Mouse (Mus musculus): Measurements from ENCODE around the gene Mkln1. TPM values are rescaled to one million over a fixed set of nuclear protein-coding genes. Genes with fewer than 3 reads are reported as not detected.

The Mkln1 gene
- polyA plus RNA-seq (2016; fragmentation: Nextera tagmentation; extraction: Ambion mirVana): 182 and 195 TPM in 2 replicates

GRCm38 (mm10) chr6:31398431-31399205 lies at the start of gene Mkln1:
TSS of gene Mkln1 (plus strand) at chr6:31398735.
- no peaks in the 10 kb centered on the region for H3K36me3 ChIP-seq
- H3K27me3 ChIP-seq: no peaks in the 10 kb centered on the region
- H3K9ac ChIP-seq: peak within 1 kb of the TSS; percentile 99
- peaks cover 29% of the 10 kb centered on the region for H3K4me1 ChIP-seq
- H3K4me2 ChIP-seq (replicated peaks): peak within 1 kb of the TSS; percentile 92
- H3K4me3 ChIP-seq: peak within 1 kb of the TSS; percentile 97
- H3K27ac ChIP-seq: peak within 1 kb of the TSS; percentile 96
- ATAC-seq (ENCODE audit: low FRiP score): peak; percentile 99
- H3K9me3 ChIP-seq (replicated peaks): no peaks in the 10 kb centered on the region
- WGBS: under 1% methylated on average over 65 of the region's 65 CpGs

GRCm38 (mm10) chr6:31356444-31357191 lies 41.9 kb upstream of the Mkln1 start:
- no peak overlapping the region for H3K4me2 ChIP-seq (replicated peaks)
- H3K27me3 ChIP-seq: no peaks in the 10 kb centered on the region
- peaks cover 5% of the 10 kb centered on the region; the same call in 1 of the 2 replicates for H3K4me1 ChIP-seq
- no peaks in the 10 kb centered on the region for H3K9me3 ChIP-seq (replicated peaks)
- 86% methylated on average over 26 of the region's 26 CpGs for WGBS
- H3K27ac ChIP-seq: peak overlapping the region; percentile 19
- H3K9ac ChIP-seq: no peak overlapping the region
- no peaks in the 10 kb centered on the region for H3K36me3 ChIP-seq
- peak; percentile 52 for ATAC-seq (ENCODE audit: low FRiP score)
- no peak overlapping the region for H3K4me3 ChIP-seq

- Histone ChIP-seq H3K27me3 (no peaks in the 10 kb centered on the region), H3K4me2 (replicated peaks) (no peak overlapping the region), H3K36me3 (no peaks in the 10 kb centered on the region), H3K4me1 (peaks cover 8% of the 10 kb centered on the region; the same call in 1 of the 2 replicates), H3K4me3 (no peak overlapping the region), H3K9ac (no peak overlapping the region), H3K27ac (peak overlapping the region; percentile 19; the same call in 1 of the 2 replicates), H3K9me3 (replicated peaks) (no peaks in the 10 kb centered on the region)
- 52% methylated on average over 4 of the region's 4 CpGs for WGBS
- ATAC-seq (ENCODE audit: low FRiP score): peak; percentile 89
These were observed 41.2 kb upstream of the Mkln1 start for GRCm38 (mm10) chr6:31357286-31357685.

GRCm38 (mm10) chr6:31362617-31363016 lies 35.9 kb upstream of the Mkln1 start:
- Histone ChIP-seq H3K27ac (no peak overlapping the region), H3K9me3 (replicated peaks) (no peaks in the 10 kb centered on the region), H3K4me1 (peaks cover 6% of the 10 kb centered on the region; the same call in 1 of the 2 replicates), H3K36me3 (no peaks in the 10 kb centered on the region), H3K4me3 (no peak overlapping the region), H3K9ac (no peak overlapping the region), H3K27me3 (no peaks in the 10 kb centered on the region), H3K4me2 (replicated peaks) (no peak overlapping the region)
- peak; percentile 69 for ATAC-seq (ENCODE audit: low FRiP score)
- 46% methylated on average over 11 of the region's 11 CpGs for WGBS

GRCm38 (mm10) chr6:31364399-31364798 lies 34.1 kb upstream of the Mkln1 start:
- H3K36me3 ChIP-seq: no peaks in the 10 kb centered on the region
- H3K4me3 ChIP-seq: no peak overlapping the region
- no peaks in the 10 kb centered on the region for H3K27me3 ChIP-seq
- no peaks in the 10 kb centered on the region for H3K9me3 ChIP-seq (replicated peaks)
- WGBS: 90% methylated on average over 3 of the region's 3 CpGs
- no peak for ATAC-seq (ENCODE audit: low FRiP score)
- no peak overlapping the region for H3K9ac ChIP-seq
- no peak overlapping the region for H3K4me2 ChIP-seq (replicated peaks)
- H3K27ac ChIP-seq: no peak overlapping the region
- peaks cover 6% of the 10 kb centered on the region; the same call in 1 of the 2 replicates for H3K4me1 ChIP-seq

GRCm38 (mm10) chr6:31367947-31368346 lies 30.6 kb upstream of the Mkln1 start:
- H3K4me2 ChIP-seq (replicated peaks): no peak overlapping the region
- no peak overlapping the region for H3K27ac ChIP-seq
- no peak overlapping the region for H3K4me3 ChIP-seq
- no peaks in the 10 kb centered on the region; the same call in 1 of the 2 replicates for H3K4me1 ChIP-seq
- no peaks in the 10 kb centered on the region for H3K9me3 ChIP-seq (replicated peaks)
- WGBS: 56% methylated on average over 10 of the region's 10 CpGs
- no peaks in the 10 kb centered on the region for H3K36me3 ChIP-seq
- no peak overlapping the region for H3K9ac ChIP-seq
- ATAC-seq (ENCODE audit: low FRiP score): no peak
- no peaks in the 10 kb centered on the region for H3K27me3 ChIP-seq

GRCm38 (mm10) chr6:31368559-31368958 lies 30.0 kb upstream of the Mkln1 start:
- 53% methylated on average over 1 of the region's 1 CpGs for whole genome bisulfite sequencing
- Histone ChIP-seq H3K4me1 (no peaks in the 10 kb centered on the region; the same call in 1 of the 2 replicates), H3K4me2 (replicated peaks) (no peak overlapping the region), H3K9ac (no peak overlapping the region), H3K9me3 (replicated peaks) (no peaks in the 10 kb centered on the region), H3K27ac (no peak overlapping the region), H3K27me3 (no peaks in the 10 kb centered on the region), H3K36me3 (no peaks in the 10 kb centered on the region), H3K4me3 (no peak overlapping the region)
- ATAC-seq (ENCODE audit: low FRiP score): no peak

GRCm38 (mm10) chr6:31369875-31370274 lies 28.7 kb upstream of the Mkln1 start:
- H3K27ac ChIP-seq: no peak overlapping the region
- no peak overlapping the region for H3K9ac ChIP-seq
- H3K27me3 ChIP-seq: no peaks in the 10 kb centered on the region
- H3K4me3 ChIP-seq: no peak overlapping the region
- no peaks in the 10 kb centered on the region for H3K36me3 ChIP-seq
- no peak for ATAC-seq (ENCODE audit: low FRiP score)
- H3K4me1 ChIP-seq: no peaks in the 10 kb centered on the region; the same call in 1 of the 2 replicates
- H3K4me2 ChIP-seq (replicated peaks): no peak overlapping the region
- no peaks in the 10 kb centered on the region for H3K9me3 ChIP-seq (replicated peaks)
- WGBS: 70% methylated on average over 3 of the region's 3 CpGs

- H3K4me2 ChIP-seq (replicated peaks): no peak overlapping the region
- H3K9me3 ChIP-seq (replicated peaks): no peaks in the 10 kb centered on the region
- ATAC-seq (ENCODE audit: low FRiP score): no peak
- no peak overlapping the region for H3K27ac ChIP-seq
- H3K9ac ChIP-seq: no peak overlapping the region
- H3K4me1 ChIP-seq: no peaks in the 10 kb centered on the region; the same call in 1 of the 2 replicates
- H3K4me3 ChIP-seq: no peak overlapping the region
- 31% methylated on average over 14 of the region's 14 CpGs for WGBS
- H3K27me3 ChIP-seq: no peaks in the 10 kb centered on the region
- H3K36me3 ChIP-seq: no peaks in the 10 kb centered on the region
These were observed 27.9 kb upstream of the Mkln1 start for GRCm38 (mm10) chr6:31370550-31371061.

- ATAC-seq (ENCODE audit: low FRiP score): no peak
- Histone ChIP-seq H3K4me3 (no peak overlapping the region), H3K9me3 (replicated peaks) (no peaks in the 10 kb centered on the region), H3K27ac (no peak overlapping the region), H3K4me2 (replicated peaks) (no peak overlapping the region), H3K36me3 (no peaks in the 10 kb centered on the region), H3K4me1 (no peaks in the 10 kb centered on the region; the same call in 1 of the 2 replicates), H3K9ac (no peak overlapping the region), H3K27me3 (no peaks in the 10 kb centered on the region)
- WGBS: 86% methylated on average over 3 of the region's 3 CpGs
These were observed 27.4 kb upstream of the Mkln1 start for GRCm38 (mm10) chr6:31371140-31371539.

GRCm38 (mm10) chr6:31372620-31373019 lies 25.9 kb upstream of the Mkln1 start:
- Histone ChIP-seq H3K4me1 (no peaks in the 10 kb centered on the region; the same call in 1 of the 2 replicates), H3K9me3 (replicated peaks) (no peaks in the 10 kb centered on the region), H3K9ac (no peak overlapping the region), H3K36me3 (no peaks in the 10 kb centered on the region), H3K27ac (no peak overlapping the region), H3K4me3 (no peak overlapping the region), H3K27me3 (no peaks in the 10 kb centered on the region), H3K4me2 (replicated peaks) (no peak overlapping the region)
- no peak for ATAC-seq (ENCODE audit: low FRiP score)
- WGBS: 43% methylated on average over 3 of the region's 3 CpGs

- WGBS: 94% methylated on average over 6 of the region's 6 CpGs
- Histone ChIP-seq H3K4me3 (no peak overlapping the region), H3K27me3 (no peaks in the 10 kb centered on the region), H3K9ac (no peak overlapping the region), H3K9me3 (replicated peaks) (no peaks in the 10 kb centered on the region), H3K4me1 (no peaks in the 10 kb centered on the region; the same call in 1 of the 2 replicates), H3K4me2 (replicated peaks) (no peak overlapping the region), H3K27ac (no peak overlapping the region), H3K36me3 (no peaks in the 10 kb centered on the region)
- ATAC-seq (ENCODE audit: low FRiP score): no peak
These were observed 25.4 kb upstream of the Mkln1 start for GRCm38 (mm10) chr6:31373084-31373673.
